Mouse (Mus musculus) liver, postnatal 0 days (tissue): Measurements from ENCODE around the gene Smg9. TPM values are rescaled to one million over a fixed set of nuclear protein-coding genes. Genes with fewer than 3 reads are reported as not detected.

Experiments used
- ATAC-seq: fragments of 200-750 bp; cut with Nextera tagmentation; 2 replicates; pipeline ENCODE4 v1.8.0; 2017; ENCODE audit warnings: mild to moderate bottlenecking, moderate library complexity
- DNase-seq: peaks from one replicate; pipeline ENCODE4 v3.0.0-alpha.2; 2016
- H3K27ac ChIP-seq: fragments of 300-500 bp; sonication (generic); 2 replicates; pipeline ENCODE4 v1.5.1; 2014; ENCODE audit warnings: antibody characterized with exemption, moderate library complexity, mild to moderate bottlenecking, low read depth
- H3K27me3 ChIP-seq: fragments of 300-500 bp; sonication (generic); 2 replicates; pipeline ENCODE4 v1.6.1; 2014; ENCODE audit warnings: low read length, control low read depth, mixed read lengths; ENCODE audit not compliant: insufficient read depth
- H3K36me3 ChIP-seq: fragments of 300-500 bp; sonication (generic); replicated peaks from 2 replicates; pipeline ENCODE4 v1.6.1; 2014; ENCODE audit warnings: mild to moderate bottlenecking, control low read depth, low read length, moderate library complexity, mixed read lengths; ENCODE audit not compliant: insufficient read depth
- H3K4me1 ChIP-seq: fragments of 300-500 bp; sonication (generic); 2 replicates; pipeline ENCODE4 v1.6.1; 2014; ENCODE audit warnings: antibody characterized with exemption, mild to moderate bottlenecking, control low read depth; ENCODE audit not compliant: insufficient read depth
- H3K4me2 ChIP-seq: fragments of 300-500 bp; sonication (generic); 2 replicates; pipeline ENCODE4 v1.6.1; 2014; ENCODE audit warnings: low read depth, mild to moderate bottlenecking, low read length, moderate library complexity, mixed read lengths
- H3K4me3 ChIP-seq: fragments of 300-500 bp; sonication (generic); 2 replicates; pipeline ENCODE4 v1.5.1; 2014; ENCODE audit warnings: low read depth, low read length
- H3K9ac ChIP-seq: fragments of 300-500 bp; sonication (generic); replicated peaks from 2 replicates; pipeline ENCODE4 v1.6.1; 2014; ENCODE audit warnings: mild to moderate bottlenecking, moderate library complexity
- H3K9me3 ChIP-seq: fragments of 300-500 bp; sonication (generic); 2 replicates; pipeline ENCODE4 v1.6.1; 2016; ENCODE audit warnings: mild to moderate bottlenecking, control low read depth, low read length, mixed read lengths
- CTCF ChIP-seq: sonication (generic); IDR thresholded peaks from 2 replicates; pipeline ENCODE4 v1.5.1; 2016; ENCODE audit warnings: antibody characterized with exemption, low read depth
- EP300 ChIP-seq: IDR thresholded peaks from 2 replicates; pipeline ENCODE4 v1.6.1; 2016; ENCODE audit warnings: antibody characterized with exemption, low read depth, mild to moderate bottlenecking
- WGBS: fragments of 180-500 bp; shearing (Covaris S2); extraction: QIAGEN DNeasy Blood & Tissue Kit; methylation state at CpG from one replicate; pipeline ENCODE4 v1.1.7; 2014; ENCODE audit not compliant: insufficient replicate concordance; 5-methylcytosine and 5-hydroxymethylcytosine counted together
- polyA plus RNA-seq: library from polyadenylated mRNA; unstranded; fragments of >200 nt; fragmentation: Nextera tagmentation; extraction: Ambion mirVana; gene quantifications from 2 replicates; pipeline ENCODE4 v1.2.1, GENCODE M21; 2015

Smg9 gene
- polyA plus RNA-seq, 1 experiment from 2014 or later: 8.7 TPM

- H3K9me3 ChIP-seq: no peaks in the 10 kb centered on the region
- WGBS: 57% methylated on average over 9 of the region's 9 CpGs
- no peak for DNase-seq
- no peak within 1 kb of the TSS for H3K9ac ChIP-seq
- H3K27ac ChIP-seq: 0 out of 2 replicates have a peak within 1 kb of the TSS, but pooled peaks have one; percentile 71
- H3K36me3 ChIP-seq: no peaks in the 10 kb centered on the region
- H3K27me3 ChIP-seq: no peaks in the 10 kb centered on the region
- TF ChIP-seq CTCF: no peak
- TF ChIP-seq EP300: no peak
- H3K4me3 ChIP-seq: no peak within 1 kb of the TSS
- H3K4me2 ChIP-seq: no peak within 1 kb of the TSS
- peaks cover 17% of the 10 kb centered on the region for H3K4me1 ChIP-seq
- peak; percentile 52 for ATAC-seq
Observed at GRCm38 (mm10) chr7:24451855-24452311, 52.5 kb downstream of the Smg9 start, which contains the start of gene Irgc1. Irgc1 (minus strand) TSS chr7:24452297.

- Histone ChIP-seq H3K9me3 (no peaks in the 10 kb centered on the region), H3K27me3 (no peaks in the 10 kb centered on the region), H3K4me1 (peaks cover 15% of the 10 kb centered on the region), H3K9ac (no peak overlapping the region), H3K4me2 (no peak overlapping the region), H3K36me3 (no peaks in the 10 kb centered on the region), H3K4me3 (no peak overlapping the region), H3K27ac (no peak overlapping the region)
- ATAC-seq (no peak), DNase-seq (no peak)
- no peak for TF ChIP-seq CTCF
- no peak for TF ChIP-seq EP300
- 58% methylated on average over 2 of the region's 2 CpGs for WGBS
Observed at GRCm38 (mm10) chr7:24454199-24454598, 54.8 kb downstream of the Smg9 start.

- H3K36me3 ChIP-seq: no peaks in the 10 kb centered on the region
- TF ChIP-seq CTCF (no peak), EP300 (no peak)
- H3K4me3 ChIP-seq: no peak overlapping the region
- DNase-seq (no peak), ATAC-seq (no peak)
- 66% methylated on average over 5 of the region's 5 CpGs for WGBS
- H3K4me2 ChIP-seq: no peak overlapping the region
- H3K9ac ChIP-seq: no peak overlapping the region
- no peaks in the 10 kb centered on the region for H3K9me3 ChIP-seq
- no peaks in the 10 kb centered on the region for H3K27me3 ChIP-seq
- H3K27ac ChIP-seq: no peak overlapping the region
- H3K4me1 ChIP-seq: peaks cover 11% of the 10 kb centered on the region
Observed at GRCm38 (mm10) chr7:24455726-24456125, 56.3 kb downstream of the Smg9 start.

GRCm38 (mm10) chr7:24457726-24458370 lies 58.4 kb downstream of the Smg9 start:
- H3K4me2 ChIP-seq: no peak overlapping the region
- TF ChIP-seq EP300 (peak; percentile 58), CTCF (no peak)
- H3K9me3 ChIP-seq: no peaks in the 10 kb centered on the region
- no peaks in the 10 kb centered on the region for H3K36me3 ChIP-seq
- no peak for ATAC-seq
- H3K4me3 ChIP-seq: no peak overlapping the region
- H3K4me1 ChIP-seq: peaks cover 9% of the 10 kb centered on the region
- peak overlapping the region; percentile 82 for H3K27ac ChIP-seq
- no peaks in the 10 kb centered on the region for H3K27me3 ChIP-seq
- no peak for DNase-seq
- no peak overlapping the region for H3K9ac ChIP-seq
- WGBS: 44% methylated on average over 10 of the region's 10 CpGs

- no peaks in the 10 kb centered on the region for H3K36me3 ChIP-seq
- no peak overlapping the region for H3K4me3 ChIP-seq
- no peak overlapping the region for H3K9ac ChIP-seq
- peaks cover 9% of the 10 kb centered on the region for H3K4me1 ChIP-seq
- no peaks in the 10 kb centered on the region for H3K9me3 ChIP-seq
- 69% methylated on average over 5 of the region's 5 CpGs for WGBS
- 0 out of 2 replicates have a peak overlapping the region, but pooled peaks have one; percentile 20 for H3K4me2 ChIP-seq
- DNase-seq (no peak), ATAC-seq (no peak)
- TF ChIP-seq CTCF: no peak
- no peak for TF ChIP-seq EP300
- no peaks in the 10 kb centered on the region for H3K27me3 ChIP-seq
- H3K27ac ChIP-seq: peak overlapping the region; percentile 74
Observed at GRCm38 (mm10) chr7:24459440-24459839, 60.0 kb downstream of the Smg9 start.

GRCm38 (mm10) chr7:24459843-24460242 lies 60.4 kb downstream of the Smg9 start:
- Histone ChIP-seq H3K27me3 (no peaks in the 10 kb centered on the region), H3K27ac (peak overlapping the region; percentile 74), H3K4me1 (peaks cover 9% of the 10 kb centered on the region), H3K9ac (no peak overlapping the region), H3K36me3 (no peaks in the 10 kb centered on the region), H3K4me3 (no peak overlapping the region), H3K9me3 (no peaks in the 10 kb centered on the region), H3K4me2 (0 out of 2 replicates have a peak overlapping the region, but pooled peaks have one; percentile 20)
- ATAC-seq (peak; percentile 81), DNase-seq (peak; percentile 63)
- WGBS: 43% methylated on average over 3 of the region's 3 CpGs
- no peak for TF ChIP-seq EP300
